Mouse (Mus musculus) embryo, embryonic 10 days (tissue): ENCODE measurements around the gene Wnt3.
"Not testable (repeated sequence)": the region's sequence is repeated elsewhere in the genome, so short reads cannot be mapped to it uniquely, and the experiment has no call there.

Source experiments
- DNase-seq: peaks from one replicate; pipeline ENCODE4 v3.0.0-alpha.2; 2015; ENCODE audit warnings: low spot score

Wnt3 gene

GRCm38 (mm10) chr11:103773387-103774227, at the start of gene Wnt3:
TSS of gene Wnt3 (plus strand) at chr11:103774150.
- DNase-seq = peak; percentile 72

GRCm38 (mm10) chr11:103724331-103724771, 49.6 kb upstream of the Wnt3 start:
- DNase-seq = no peak

GRCm38 (mm10) chr11:103729282-103729985, 44.5 kb upstream of the Wnt3 start:
- no peak for DNase-seq

- DNase-seq = no peak
Measured at GRCm38 (mm10) chr11:103731594-103731993, 42.4 kb upstream of the Wnt3 start.

- no peak for DNase-seq
Measured at GRCm38 (mm10) chr11:103732306-103732705, 41.6 kb upstream of the Wnt3 start.

GRCm38 (mm10) chr11:103733069-103733468, 40.9 kb upstream of the Wnt3 start:
- no peak for DNase-seq

- no peak for DNase-seq
Measured at GRCm38 (mm10) chr11:103733961-103734360, 40.0 kb upstream of the Wnt3 start.

GRCm38 (mm10) chr11:103734411-103735045, 39.4 kb upstream of the Wnt3 start:
- no peak for DNase-seq

- DNase-seq = no peak
Measured at GRCm38 (mm10) chr11:103735046-103735781, 38.7 kb upstream of the Wnt3 start.

GRCm38 (mm10) chr11:103749306-103750089, 24.5 kb upstream of the Wnt3 start, which contains the start of gene Wnt9b:
TSS of gene Wnt9b (minus strand) at chr11:103749821.
- peak; percentile 70 for DNase-seq

- DNase-seq = no peak
Measured at GRCm38 (mm10) chr11:103750612-103751011, 23.3 kb upstream of the Wnt3 start.

- no peak for DNase-seq
Measured at GRCm38 (mm10) chr11:103758054-103758453, 15.9 kb upstream of the Wnt3 start.

GRCm38 (mm10) chr11:103758706-103759105, 15.2 kb upstream of the Wnt3 start:
- DNase-seq = peak; percentile 89

GRCm38 (mm10) chr11:103760101-103760500, 13.8 kb upstream of the Wnt3 start:
- DNase-seq = no peak

GRCm38 (mm10) chr11:103760891-103761290, 13.1 kb upstream of the Wnt3 start:
- DNase-seq = not testable (repeated sequence)

- peak; percentile 78 for DNase-seq
Measured at GRCm38 (mm10) chr11:103763410-103764163, 10.4 kb upstream of the Wnt3 start.

GRCm38 (mm10) chr11:103764601-103765000, 9.3 kb upstream of the Wnt3 start:
- no peak for DNase-seq

- peak; percentile 57 for DNase-seq
Measured at GRCm38 (mm10) chr11:103765556-103766011, 8.4 kb upstream of the Wnt3 start.

- no peak for DNase-seq
Measured at GRCm38 (mm10) chr11:103771160-103771817, 2.7 kb upstream of the Wnt3 start.
